Mouse (Mus musculus) erythroblast, embryonic 14.5 days (primary cell): ENCODE measurements around the gene Brsk2. TPM values are rescaled to one million over a fixed set of nuclear protein-coding genes. Genes with fewer than 3 reads are reported as not detected.

Experiments
- H3K27me3 ChIP-seq: 2 replicates; pipeline ENCODE4 v1.6.1; 2012; ENCODE audit warnings: inconsistent platforms; ENCODE audit not compliant: control insufficient read depth
- H3K36me3 ChIP-seq: 2 replicates; pipeline ENCODE4 v1.6.1; 2012; ENCODE audit warnings: mild to moderate bottlenecking, inconsistent platforms; ENCODE audit not compliant: control insufficient read depth
- H3K4me1 ChIP-seq: 2 replicates; pipeline ENCODE4 v1.6.1; 2012; ENCODE audit warnings: inconsistent platforms; ENCODE audit not compliant: control insufficient read depth
- H3K4me3 ChIP-seq: replicated peaks from 2 replicates; pipeline ENCODE3; 2012; ENCODE audit warnings: moderate library complexity, mild to moderate bottlenecking, inconsistent platforms
- H3K9me3 ChIP-seq: 2 replicates; pipeline ENCODE4 v1.6.1; 2012; ENCODE audit warnings: low read length, inconsistent platforms, mixed read lengths; ENCODE audit not compliant: control insufficient read depth
- GATA1 ChIP-seq: IDR thresholded peaks from 2 replicates; pipeline ENCODE4 v1.6.1; 2012; ENCODE audit warnings: low read length, inconsistent platforms, mixed read lengths
- TAL1 ChIP-seq: IDR thresholded peaks from 3 replicates; pipeline ENCODE4 v1.6.1; 2012; ENCODE audit warnings: low read length, inconsistent platforms, mixed read lengths
- polyA plus RNA-seq: library from polyadenylated mRNA; stranded (reverse); fragments of >175 nt; gene quantifications from 2 replicates; pipeline ENCODE4 v1.2.3, GENCODE M21; 2012

Gene Brsk2
- polyA plus RNA-seq, 1 experiment = 0.02 TPM

DNA sequence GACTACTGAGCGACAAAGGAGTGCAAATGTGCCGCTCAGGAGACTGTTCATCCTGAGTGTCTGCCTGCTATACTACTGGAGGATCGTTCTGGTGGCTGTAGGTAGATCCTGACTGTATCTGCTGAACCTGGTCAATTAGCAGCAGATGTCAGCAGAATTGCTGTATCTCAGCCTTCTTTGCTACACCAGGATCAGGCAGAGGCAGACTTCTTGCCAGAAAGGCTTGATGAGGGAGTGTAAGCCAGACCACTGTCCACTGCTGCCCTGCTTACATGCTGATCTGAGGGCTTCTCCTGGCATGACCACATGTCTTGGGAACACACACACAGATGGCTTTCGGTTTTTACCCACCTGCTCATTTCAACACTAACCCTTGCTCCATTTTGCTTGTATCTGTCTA, 2.3 kb downstream of the Brsk2 start:
- no peak for TF ChIP-seq TAL1
- TF ChIP-seq GATA1 = no peak
- no peaks in the 10 kb centered on the region for H3K36me3 ChIP-seq
- no peaks in the 10 kb centered on the region; the same call in 1 of the 2 replicates for H3K4me1 ChIP-seq
- no peak overlapping the region for H3K4me3 ChIP-seq
- H3K9me3 ChIP-seq = peaks cover 5% of the 10 kb centered on the region
- H3K27me3 ChIP-seq = peaks cover 71% of the 10 kb centered on the region

GRCm38 (mm10) chr7:141952920-141953319, 3.4 kb downstream of the Brsk2 start:
- Histone ChIP-seq H3K9me3 (peaks cover 5% of the 10 kb centered on the region), H3K4me1 (no peaks in the 10 kb centered on the region; the same call in 1 of the 2 replicates), H3K4me3 (no peak overlapping the region), H3K27me3 (peaks cover 60% of the 10 kb centered on the region), H3K36me3 (no peaks in the 10 kb centered on the region)
- TF ChIP-seq TAL1 (no peak), GATA1 (no peak)

DNA sequence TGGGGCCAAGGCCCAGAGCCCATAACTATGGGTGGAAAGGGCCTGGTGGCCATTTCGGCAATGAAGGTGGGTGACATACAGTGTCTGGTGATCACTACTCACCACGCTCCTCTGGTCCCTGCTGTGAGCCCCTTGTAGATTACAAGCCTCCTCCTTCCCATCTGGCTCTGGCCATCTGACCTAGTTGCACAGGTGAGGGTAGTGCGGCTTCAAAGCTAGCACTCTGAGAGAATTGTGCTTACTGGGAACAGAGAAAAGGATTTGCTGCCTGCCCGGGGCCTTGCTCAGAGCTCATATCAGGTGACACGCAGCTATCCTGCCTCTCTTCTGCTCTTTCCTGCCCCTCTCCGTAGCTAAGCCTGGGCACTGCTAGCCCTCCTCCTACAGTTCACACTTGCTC, 4.1 kb downstream of the Brsk2 start:
- Histone ChIP-seq H3K36me3 (no peaks in the 10 kb centered on the region), H3K27me3 (peaks cover 54% of the 10 kb centered on the region), H3K9me3 (peaks cover 5% of the 10 kb centered on the region), H3K4me1 (no peaks in the 10 kb centered on the region; the same call in 1 of the 2 replicates), H3K4me3 (no peak overlapping the region)
- no peak for TF ChIP-seq TAL1
- no peak for TF ChIP-seq GATA1

DNA sequence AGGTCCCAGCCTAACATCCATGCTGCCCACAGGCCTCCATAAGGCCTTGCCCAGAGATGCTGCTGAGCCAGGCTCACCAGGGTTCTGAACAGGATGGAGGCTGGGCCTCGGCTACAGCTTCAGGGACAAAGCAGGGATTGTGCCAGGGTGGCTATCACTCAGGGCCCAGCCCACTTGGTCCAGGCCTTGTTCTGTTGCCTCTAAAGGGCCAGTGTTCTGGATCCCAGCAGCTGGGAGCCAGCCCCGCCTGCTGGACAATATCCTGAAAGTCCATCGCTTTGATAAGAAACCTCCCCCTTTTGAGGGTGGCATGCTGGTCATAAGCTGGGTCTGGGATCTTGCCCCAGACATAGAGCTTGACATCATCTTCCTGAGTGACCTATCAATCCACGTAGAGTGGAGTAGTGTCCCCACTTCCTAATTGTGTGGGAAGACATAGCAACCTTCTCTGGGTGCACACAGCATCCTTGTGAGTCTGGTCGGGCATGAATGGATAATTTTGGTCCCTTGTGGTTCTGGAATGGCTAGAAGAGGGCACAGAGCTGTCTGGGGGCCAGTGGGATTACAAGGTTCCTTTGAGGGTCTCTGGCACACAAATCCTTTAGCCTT, 6.1 kb downstream of the Brsk2 start:
- Histone ChIP-seq H3K36me3 (no peaks in the 10 kb centered on the region), H3K4me3 (no peak overlapping the region), H3K4me1 (no peaks in the 10 kb centered on the region), H3K9me3 (peaks cover 5% of the 10 kb centered on the region), H3K27me3 (peaks cover 33% of the 10 kb centered on the region)
- TF ChIP-seq TAL1 = no peak
- TF ChIP-seq GATA1 = no peak

GRCm38 (mm10) chr7:141956174-141956566, 6.6 kb downstream of the Brsk2 start:
- no peaks in the 10 kb centered on the region for H3K4me1 ChIP-seq
- peaks cover 5% of the 10 kb centered on the region for H3K9me3 ChIP-seq
- no peak overlapping the region for H3K4me3 ChIP-seq
- H3K36me3 ChIP-seq = no peaks in the 10 kb centered on the region
- TF ChIP-seq TAL1 (no peak), GATA1 (no peak)
- peaks cover 28% of the 10 kb centered on the region for H3K27me3 ChIP-seq

- no peaks in the 10 kb centered on the region for H3K9me3 ChIP-seq
- H3K4me3 ChIP-seq = no peak overlapping the region
- H3K4me1 ChIP-seq = no peaks in the 10 kb centered on the region
- TF ChIP-seq TAL1 (no peak), GATA1 (no peak)
- H3K36me3 ChIP-seq = no peaks in the 10 kb centered on the region
- H3K27me3 ChIP-seq = peaks cover 14% of the 10 kb centered on the region
Measured at GRCm38 (mm10) chr7:141957524-141958051, 8.0 kb downstream of the Brsk2 start.

GRCm38 (mm10) chr7:141958211-141958610, 8.7 kb downstream of the Brsk2 start:
- Histone ChIP-seq H3K4me3 (no peak overlapping the region), H3K27me3 (peaks cover 8% of the 10 kb centered on the region), H3K4me1 (no peaks in the 10 kb centered on the region), H3K36me3 (no peaks in the 10 kb centered on the region), H3K9me3 (no peaks in the 10 kb centered on the region)
- TF ChIP-seq TAL1 = no peak

- no peak for TF ChIP-seq GATA1
- TF ChIP-seq TAL1 = no peak
- H3K27me3 ChIP-seq = peaks cover under 1% of the 10 kb centered on the region; the same call in 1 of the 2 replicates
- H3K9me3 ChIP-seq = no peaks in the 10 kb centered on the region
- H3K36me3 ChIP-seq = no peaks in the 10 kb centered on the region
- no peak overlapping the region for H3K4me3 ChIP-seq
- H3K4me1 ChIP-seq = no peaks in the 10 kb centered on the region
Measured at GRCm38 (mm10) chr7:141959133-141959532, 9.6 kb downstream of the Brsk2 start.

DNA sequence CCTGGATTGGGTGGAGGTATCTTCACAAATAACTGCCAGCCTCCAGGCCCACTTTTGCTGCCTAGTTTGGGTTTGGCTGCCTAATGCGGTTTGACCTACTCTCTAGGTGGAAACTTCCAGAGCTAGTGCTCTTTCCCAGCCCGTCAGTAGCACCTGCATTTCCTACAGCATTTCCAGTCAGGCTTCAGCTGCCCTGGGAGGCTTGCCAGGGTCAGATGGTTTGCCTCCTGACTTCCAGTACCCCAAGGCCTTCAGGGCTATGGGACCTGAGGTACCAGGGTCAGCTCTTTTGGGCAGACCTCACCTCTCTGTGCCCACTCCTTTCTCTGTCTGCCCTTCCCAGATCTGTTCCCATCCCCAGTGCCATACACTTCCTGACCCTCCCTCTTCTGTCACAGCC, 11.4 kb downstream of the Brsk2 start:
- TF ChIP-seq GATA1 = no peak
- TF ChIP-seq TAL1 = no peak
- no peaks in the 10 kb centered on the region for H3K9me3 ChIP-seq
- H3K36me3 ChIP-seq = no peaks in the 10 kb centered on the region
- H3K27me3 ChIP-seq = no peaks in the 10 kb centered on the region
- no peaks in the 10 kb centered on the region for H3K4me1 ChIP-seq
- no peak overlapping the region for H3K4me3 ChIP-seq

GRCm38 (mm10) chr7:141961491-141961890, 11.9 kb downstream of the Brsk2 start:
- no peaks in the 10 kb centered on the region for H3K36me3 ChIP-seq
- H3K4me3 ChIP-seq = no peak overlapping the region
- H3K27me3 ChIP-seq = no peaks in the 10 kb centered on the region
- TF ChIP-seq TAL1 (no peak), GATA1 (no peak)
- H3K9me3 ChIP-seq = no peaks in the 10 kb centered on the region
- H3K4me1 ChIP-seq = no peaks in the 10 kb centered on the region
